Mouse (Mus musculus): ENCODE data around the gene Btbd35f11. TPM values are rescaled to one million over a fixed set of nuclear protein-coding genes. Genes with fewer than 3 reads are reported as not detected.

Gene Btbd35f11
- total RNA-seq (2023): not detected

GRCm38 (mm10) chrX:3443590-3443989 lies at the start of gene Btbd35f11:
Gene Btbd35f11 (minus strand): TSS chrX:3443690.

Other genes with a start within 250 kb of the Btbd35f11 start
- not detected for gene Btbd35f24, start 247.9 kb downstream of the Btbd35f11 start, total RNA-seq (2023)

Measured in neutrophil, adult 83 days (primary cell).